Mouse (Mus musculus) intestine, embryonic 16.5 days (tissue): ENCODE data around the gene Gamt. TPM values are rescaled to one million over a fixed set of nuclear protein-coding genes. Genes with fewer than 3 reads are reported as not detected.
A peak's percentile ranks its signal among the peaks of the same experiment; 100 is the strongest.
"Not testable (repeated sequence)": the region's sequence is repeated elsewhere in the genome, so short reads cannot be mapped to it uniquely, and the experiment has no call there.

Experiments
- ATAC-seq: fragments of 200-750 bp; cut with Nextera tagmentation; 2 replicates; pipeline ENCODE4 v1.8.0; 2017; ENCODE audit warnings: moderate TSS enrichment, moderate library complexity
- H3K27ac ChIP-seq: fragments of 300-500 bp; sonication (generic); 2 replicates; pipeline ENCODE4 v1.5.1; 2014; ENCODE audit warnings: mild to moderate bottlenecking, low read length
- H3K27me3 ChIP-seq: fragments of 300-500 bp; sonication (generic); replicated peaks from 2 replicates; pipeline ENCODE4 v1.6.1; 2014; ENCODE audit warnings: low read length, control low read depth, mixed read lengths; ENCODE audit not compliant: control insufficient read depth, insufficient read depth
- H3K36me3 ChIP-seq: fragments of 300-500 bp; sonication (generic); 2 replicates; pipeline ENCODE4 v1.6.1; 2014; ENCODE audit warnings: low read length, control low read depth; ENCODE audit not compliant: control insufficient read depth, insufficient read depth
- H3K4me1 ChIP-seq: fragments of 300-500 bp; sonication (generic); 2 replicates; pipeline ENCODE4 v1.6.1; 2014; ENCODE audit warnings: low read length, control low read depth, mixed read lengths; ENCODE audit not compliant: control insufficient read depth, insufficient read depth
- H3K4me2 ChIP-seq: fragments of 300-500 bp; sonication (generic); 2 replicates; pipeline ENCODE4 v1.6.1; 2014; ENCODE audit warnings: low read depth, low read length, control low read depth
- H3K4me3 ChIP-seq: fragments of 300-500 bp; sonication (generic); 2 replicates; pipeline ENCODE4 v1.5.1; 2014; ENCODE audit warnings: mild to moderate bottlenecking, low read length
- H3K9ac ChIP-seq: fragments of 300-500 bp; sonication (generic); 2 replicates; pipeline ENCODE4 v1.6.1; 2014; ENCODE audit warnings: low read depth, low read length
- H3K9me3 ChIP-seq: fragments of 300-500 bp; sonication (generic); 2 replicates; pipeline ENCODE4 v1.6.1; 2016; ENCODE audit warnings: low read length, control low read depth; ENCODE audit not compliant: control insufficient read depth
- WGBS: fragments of 180-500 bp; shearing (Covaris S2); extraction: QIAGEN DNeasy Blood & Tissue Kit; methylation state at CpG from one replicate; pipeline ENCODE4 v1.1.7; 2014; 5-methylcytosine and 5-hydroxymethylcytosine counted together
- microRNA-seq: library from miRNA; unstranded; fragments of <30 nt; microRNA quantifications from one replicate; pipeline ENCODE4, GENCODE M21; 2016
- polyA plus RNA-seq: library from polyadenylated mRNA; unstranded; fragments of >200 nt; fragmentation: Nextera tagmentation; extraction: Ambion mirVana; gene quantifications from 2 replicates; pipeline ENCODE4 v1.2.1, GENCODE M21; 2015

The Gamt gene
- polyA plus RNA-seq, 1 experiment from 2014 or later = 91.0 TPM

DNA sequence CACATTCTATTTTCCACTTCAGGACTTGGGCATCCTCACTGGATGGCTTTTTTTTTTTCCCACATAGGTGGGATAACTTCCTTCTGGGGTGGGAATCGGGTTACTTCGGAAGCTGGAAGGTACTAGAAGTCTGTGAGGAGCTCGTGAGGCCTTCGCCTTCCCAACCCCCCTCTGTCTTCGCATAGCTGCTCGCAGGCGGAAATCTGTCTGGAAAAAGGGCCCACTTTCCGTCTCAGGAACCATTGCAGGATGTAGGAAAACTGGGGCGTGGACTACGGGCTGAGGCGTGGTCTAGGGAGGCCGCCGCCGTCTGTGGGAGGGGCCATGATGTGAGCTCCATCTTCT lies 34.8 kb downstream of the Gamt start:
- WGBS = under 1% methylated on average over 14 of the region's 14 CpGs
- ATAC-seq = no peak

DNA sequence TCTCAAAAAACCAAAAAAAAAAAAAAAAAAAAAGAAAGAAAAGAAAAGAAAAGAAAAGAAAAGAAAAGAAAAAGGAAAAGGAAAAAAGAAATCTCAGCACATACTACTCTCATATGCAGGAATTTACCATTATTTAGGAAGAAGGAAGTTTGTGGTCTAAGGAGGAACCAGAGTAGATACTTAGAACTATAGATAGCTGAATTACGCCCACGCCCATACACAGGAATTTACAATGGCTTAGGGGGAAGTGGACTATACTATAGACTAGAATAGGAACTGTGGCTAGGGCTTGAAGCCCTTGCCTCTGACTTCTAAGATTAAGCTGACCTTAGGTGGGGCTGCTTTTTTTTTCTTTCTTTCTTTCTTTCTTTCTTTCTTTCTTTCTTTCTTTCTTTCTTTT lies 37.7 kb downstream of the Gamt start:
- H3K9ac ChIP-seq, H3K36me3 ChIP-seq, H3K4me3 ChIP-seq, H3K27me3 ChIP-seq, ATAC-seq, H3K27ac ChIP-seq, H3K9me3 ChIP-seq, H3K4me2 ChIP-seq: not testable (repeated sequence)
- WGBS = 84% methylated on average over 2 of the region's 2 CpGs
- peaks cover 18% of the 10 kb centered on the region for H3K4me1 ChIP-seq

More for the DNA sequence above, 34.8 kb downstream of the Gamt start:
- Histone ChIP-seq H3K4me3 (peak overlapping the region; percentile 83), H3K27ac (peak overlapping the region; percentile 90), H3K9me3 (no peaks in the 10 kb centered on the region), H3K36me3 (peaks cover 7% of the 10 kb centered on the region), H3K27me3 (no peaks in the 10 kb centered on the region), H3K4me2 (peak overlapping the region; percentile 54), H3K9ac (peak overlapping the region; percentile 64), H3K4me1 (peaks cover 27% of the 10 kb centered on the region)

- Histone ChIP-seq H3K9ac (no peak overlapping the region), H3K4me2 (no peak overlapping the region), H3K27me3 (no peaks in the 10 kb centered on the region), H3K36me3 (no peaks in the 10 kb centered on the region), H3K9me3 (no peaks in the 10 kb centered on the region), H3K4me1 (peaks cover 2% of the 10 kb centered on the region; the same call in 1 of the 2 replicates), H3K4me3 (no peak overlapping the region), H3K27ac (no peak overlapping the region)
- 52% methylated on average over 7 of the region's 9 CpGs for WGBS
- no peak for ATAC-seq
These were observed 40.1 kb downstream of the Gamt start for GRCm38 (mm10) chr10:80220676-80221075.

- Histone ChIP-seq H3K9me3 (no peaks in the 10 kb centered on the region), H3K4me1 (no peaks in the 10 kb centered on the region), H3K27me3 (no peaks in the 10 kb centered on the region), H3K27ac (no peak overlapping the region), H3K9ac (no peak overlapping the region), H3K4me3 (no peak overlapping the region), H3K36me3 (no peaks in the 10 kb centered on the region), H3K4me2 (no peak overlapping the region)
- 35% methylated on average over 16 of the region's 16 CpGs for WGBS
- no peak for ATAC-seq
These were observed 45.6 kb downstream of the Gamt start for GRCm38 (mm10) chr10:80215048-80215772.

DNA sequence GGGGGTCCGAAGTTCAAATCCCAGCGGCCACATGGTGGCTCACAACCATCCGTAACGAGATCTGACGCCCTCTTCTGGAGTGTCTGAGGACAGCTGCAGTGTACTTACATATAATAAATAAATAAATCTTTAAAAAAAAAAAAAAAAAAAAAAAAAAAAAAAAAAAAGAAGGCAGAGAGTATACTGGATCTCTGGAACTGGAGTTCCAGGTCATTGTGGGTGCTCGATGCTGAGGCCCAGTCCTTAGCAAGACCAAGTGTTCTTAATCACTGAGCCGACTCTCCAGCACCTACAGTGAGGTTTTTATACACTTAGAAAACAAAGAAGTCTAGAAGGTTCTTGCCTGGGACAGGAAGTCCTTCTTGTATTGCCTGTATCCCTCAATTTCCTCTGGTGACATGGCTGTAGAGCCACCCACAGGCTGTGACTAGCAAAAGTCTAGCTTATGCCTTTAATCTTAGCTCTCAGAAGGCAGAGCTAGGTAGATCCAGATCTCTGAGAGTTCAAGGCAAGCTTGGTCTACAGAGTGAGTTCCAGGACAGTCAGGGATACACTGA lies 49.2 kb downstream of the Gamt start:
- not testable (repeated sequence) for H3K9me3 ChIP-seq, H3K27ac ChIP-seq, ATAC-seq, H3K27me3 ChIP-seq, H3K4me2 ChIP-seq, H3K9ac ChIP-seq, H3K4me1 ChIP-seq, H3K36me3 ChIP-seq, H3K4me3 ChIP-seq
- WGBS = 79% methylated on average over 7 of the region's 7 CpGs

DNA sequence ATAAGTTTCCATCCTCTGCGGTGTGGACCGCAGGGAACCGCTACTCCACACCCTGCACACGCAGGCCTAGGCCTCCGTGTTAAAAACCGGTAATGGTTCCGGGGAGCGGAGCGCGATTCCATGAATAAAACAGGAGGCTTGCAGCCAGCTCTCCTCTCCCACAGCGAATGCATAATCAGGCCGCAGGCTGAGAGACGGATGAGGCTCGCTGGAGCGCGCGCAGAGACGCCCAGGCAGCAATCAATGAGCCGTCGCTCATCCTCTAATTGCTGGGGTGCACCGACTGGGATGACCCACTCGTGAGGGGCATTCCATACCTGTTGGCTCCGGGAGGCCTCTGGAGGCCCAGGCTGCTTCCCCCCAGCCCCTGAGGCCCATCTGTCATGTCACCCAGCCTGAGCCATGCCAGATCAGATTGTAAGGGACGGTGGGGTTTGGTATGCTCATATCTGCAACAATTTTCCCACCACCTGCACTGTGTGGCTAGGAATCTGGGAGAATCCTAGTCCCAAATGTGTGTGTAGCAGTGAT lies 51.9 kb downstream of the Gamt start:
- H3K9ac ChIP-seq = peak overlapping the region; percentile 43
- WGBS = 22% methylated on average over 24 of the region's 24 CpGs
- no peaks in the 10 kb centered on the region for H3K9me3 ChIP-seq
- H3K4me2 ChIP-seq = no peak overlapping the region
- H3K27ac ChIP-seq = no peak overlapping the region
- H3K36me3 ChIP-seq = no peaks in the 10 kb centered on the region
- no peaks in the 10 kb centered on the region; the same call in 1 of the 2 replicates for H3K4me1 ChIP-seq
- no peak for ATAC-seq
- H3K4me3 ChIP-seq = no peak overlapping the region
- H3K27me3 ChIP-seq = no peaks in the 10 kb centered on the region

DNA sequence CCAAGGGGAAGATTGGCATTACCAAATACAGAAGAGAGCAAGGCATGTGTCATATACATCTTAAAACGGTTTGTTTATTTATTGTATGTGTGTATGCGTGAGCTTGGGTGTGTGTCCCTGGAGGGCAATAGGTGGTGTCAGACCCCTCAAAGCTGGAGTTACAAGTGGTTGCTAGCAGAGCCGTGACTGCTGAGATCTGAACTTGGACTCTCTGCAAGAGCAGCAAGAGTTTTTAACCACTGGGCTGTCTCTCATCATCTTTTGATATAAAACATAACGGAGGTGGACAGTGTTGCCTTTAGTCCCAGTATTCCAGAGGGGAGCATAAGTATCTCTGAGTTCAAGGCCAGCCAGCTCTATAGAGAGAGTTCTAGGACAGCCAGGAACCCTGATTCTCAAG lies 52.6 kb downstream of the Gamt start:
- H3K9ac ChIP-seq = no peak overlapping the region
- no peaks in the 10 kb centered on the region; the same call in 1 of the 2 replicates for H3K4me1 ChIP-seq
- no peak overlapping the region for H3K27ac ChIP-seq
- H3K36me3 ChIP-seq = no peaks in the 10 kb centered on the region
- H3K9me3 ChIP-seq = no peaks in the 10 kb centered on the region
- H3K27me3 ChIP-seq = no peaks in the 10 kb centered on the region
- no peak overlapping the region for H3K4me3 ChIP-seq
- 76% methylated on average over 4 of the region's 4 CpGs for WGBS
- no peak overlapping the region for H3K4me2 ChIP-seq
- no peak for ATAC-seq

Small RNAs within 50 kb of the gene (microRNA-seq; reads per million reads assigned to microRNA genes)
- 0.91 reads per million for gene Mir6911

Other genes with a start within 250 kb of the Gamt start
- gene Arhgap45, start 244.4 kb downstream of the Gamt start, polyA plus RNA-seq = 6.0 and 7.3 TPM in 2 replicates
- 190 and 212 TPM in 2 replicates for gene Polr2e, start 221.2 kb downstream of the Gamt start, polyA plus RNA-seq
- gene Gpx4, start 213.8 kb downstream of the Gamt start, polyA plus RNA-seq = 942 and 972 TPM in 2 replicates
- 13.4 and 14.3 TPM in 2 replicates for gene Sbno2, start 155.4 kb downstream of the Gamt start, polyA plus RNA-seq
- gene Stk11, start 145.2 kb downstream of the Gamt start, polyA plus RNA-seq = 13.8 and 15.7 TPM in 2 replicates
- gene Atp5d, start 122.4 kb downstream of the Gamt start, polyA plus RNA-seq = 846 and 854 TPM in 2 replicates
- 5.1 TPM in 2 replicates for gene Cbarp, start 120.2 kb downstream of the Gamt start, polyA plus RNA-seq
- 8.8 and 10.3 TPM in 2 replicates for gene Midn, start 112.7 kb downstream of the Gamt start, polyA plus RNA-seq
- gene Cirbp, start 95.0 kb downstream of the Gamt start, polyA plus RNA-seq = 53.2 and 62.6 TPM in 2 replicates
- 23.6 TPM in 2 replicates for gene 1600002K03Rik, start 88.1 kb downstream of the Gamt start, polyA plus RNA-seq
- 7.4 and 8.1 TPM in 2 replicates for gene Efna2, start 81.5 kb downstream of the Gamt start, polyA plus RNA-seq
- 40.9 and 42.4 TPM in 2 replicates for gene Mum1, start 34.6 kb downstream of the Gamt start, polyA plus RNA-seq
- 604 and 616 TPM in 2 replicates for gene Ndufs7, start 11.9 kb downstream of the Gamt start, polyA plus RNA-seq
- 36.8 and 37.6 TPM in 2 replicates for gene Dazap1, start 474 bp upstream of the Gamt start, polyA plus RNA-seq
- gene Rps15, start 31.4 kb upstream of the Gamt start, polyA plus RNA-seq = 894 and 922 TPM in 2 replicates
- 2.4 and 3.1 TPM in 2 replicates for gene Apc2, start 35.0 kb upstream of the Gamt start, polyA plus RNA-seq
- gene 2310011J03Rik, start 59.5 kb upstream of the Gamt start, polyA plus RNA-seq = 60.4 and 64.3 TPM in 2 replicates
- 10.8 and 12.9 TPM in 2 replicates for gene Pcsk4, start 68.5 kb upstream of the Gamt start, polyA plus RNA-seq
- gene Reep6, start 68.9 kb upstream of the Gamt start, polyA plus RNA-seq = 255 and 314 TPM in 2 replicates
- 28.2 and 37.2 TPM in 2 replicates for gene Adamtsl5, start 87.4 kb upstream of the Gamt start, polyA plus RNA-seq
- 0.39 and 0.64 TPM in 2 replicates for gene Plk5, start 95.4 kb upstream of the Gamt start, polyA plus RNA-seq
- gene Mex3d, start 126.6 kb upstream of the Gamt start, polyA plus RNA-seq = 1.9 and 2.7 TPM in 2 replicates
- gene Mbd3, start 138.5 kb upstream of the Gamt start, polyA plus RNA-seq = 133 and 144 TPM in 2 replicates
- gene Uqcr11, start 145.8 kb upstream of the Gamt start, polyA plus RNA-seq = 1,179 and 1,252 TPM in 2 replicates
- 62.7 and 62.9 TPM in 2 replicates for gene Tcf3, start 172.6 kb upstream of the Gamt start, polyA plus RNA-seq
- 0.06 and 0.10 TPM in 2 replicates for gene Onecut3, start 233.8 kb upstream of the Gamt start, polyA plus RNA-seq